In the genomic region with DNA sequence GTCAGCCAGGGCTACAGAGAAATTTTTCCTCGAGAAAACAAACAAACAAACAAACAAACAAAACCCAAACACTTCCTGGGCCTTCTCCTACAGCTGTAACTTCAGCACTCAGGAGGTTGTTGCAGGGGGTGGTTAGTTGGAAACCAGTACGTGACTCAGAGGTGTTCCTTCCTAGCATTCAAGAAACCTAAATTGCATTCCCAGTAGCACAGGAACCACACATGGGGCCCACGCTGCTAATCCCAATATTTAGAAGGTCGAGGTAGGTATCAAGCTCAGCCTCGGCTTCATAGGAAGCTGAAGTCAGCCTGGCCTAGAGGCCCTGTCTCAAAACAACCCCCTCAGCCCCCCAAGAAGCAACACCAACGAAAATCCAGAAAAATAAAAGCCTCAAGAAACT, we compare ENCODE assay signal across 8 mouse cellular contexts. TPM values are rescaled to one million over a fixed set of nuclear protein-coding genes. Genes with fewer than 3 reads are reported as not detected.
DNase-seq lines count a peak whose midpoint lies in the region; ATAC-seq lines count a peak whose summit lies in the region.

No protein-coding gene starts in this region.

- no peaks in the 10 kb centered on the region for H3K9me3 ChIP-seq in lung, embryonic 15.5 days
- no peaks in the 10 kb centered on the region for H3K9me3 ChIP-seq in forebrain, embryonic 10.5 days
- no peaks in the 10 kb centered on the region for H3K9me3 ChIP-seq in limb, embryonic 15.5 days

- H3K36me3 ChIP-seq in lung, embryonic 15.5 days, result peaks cover 25% of the 10 kb centered on the region; the same call in 1 of the 2 replicates
- peaks cover 36% of the 10 kb centered on the region for H3K36me3 ChIP-seq in forebrain, embryonic 10.5 days (replicated peaks)
- H3K36me3 ChIP-seq in limb, embryonic 15.5 days, result peaks cover 28% of the 10 kb centered on the region

- peak overlapping the region; percentile 63 for H3K4me3 ChIP-seq in lung, embryonic 15.5 days
- peak overlapping the region; percentile 86 for H3K4me3 ChIP-seq in forebrain, embryonic 10.5 days
- peak overlapping the region; percentile 84 for H3K4me3 ChIP-seq in limb, embryonic 15.5 days

- H3K9ac ChIP-seq in lung, embryonic 15.5 days, result peak overlapping the region; percentile 79
- H3K9ac ChIP-seq in limb, embryonic 15.5 days, result peak overlapping the region; percentile 81

- peak overlapping the region; percentile 95 for H3K4me2 ChIP-seq in lung, embryonic 15.5 days
- peak overlapping the region; percentile 94 for H3K4me2 ChIP-seq in limb, embryonic 15.5 days

- peak overlapping the region; percentile 98; the same call in 1 of the 2 replicates for H3K27ac ChIP-seq in lung, embryonic 15.5 days
- H3K27ac ChIP-seq in forebrain, embryonic 10.5 days, result peak overlapping the region; percentile 91
- H3K27ac ChIP-seq in limb, embryonic 15.5 days, result no peak overlapping the region; the same call in 1 of the 2 replicates

- ATAC-seq in lung, embryonic 15.5 days (ENCODE audit: borderline replicate concordance, extremely low read depth, low FRiP score, low TSS enrichment), result no peak
- no peak for ATAC-seq in limb, embryonic 15.5 days (ENCODE audit: insufficient number of reproducible peaks, low FRiP score, low TSS enrichment, low read depth)
- ATAC-seq in cerebellum, adult (ENCODE audit: insufficient number of reproducible peaks, low FRiP score, low TSS enrichment), result no peak

- no peak for DNase-seq in lung, postnatal 4 days
- no peak for DNase-seq in forebrain, embryonic 10.5 days (ENCODE audit: extremely low spot score, low spot score)
- peak; percentile 39 for DNase-seq in thymus, postnatal 0 days (ENCODE audit: low spot score)
- no peak for DNase-seq in right cerebral cortex, postnatal 36 days (ENCODE audit: low spot score in 2 of 2)
- no peak for DNase-seq in spleen, adult 18-20 months

- H3K4me1 ChIP-seq in lung, embryonic 15.5 days, result peaks cover 31% of the 10 kb centered on the region
- peaks cover 45% of the 10 kb centered on the region for H3K4me1 ChIP-seq in forebrain, embryonic 10.5 days
- H3K4me1 ChIP-seq in limb, embryonic 15.5 days, result peaks cover 33% of the 10 kb centered on the region

- WGBS in lung, embryonic 15.5 days, result 10% methylated on average over 6 of the region's 6 CpGs
- WGBS in forebrain, embryonic 10.5 days, result 37% methylated on average over 6 of the region's 6 CpGs
- 13% methylated on average over 6 of the region's 6 CpGs for WGBS in limb, embryonic 15.5 days

- H3K27me3 ChIP-seq in lung, embryonic 15.5 days, result no peaks in the 10 kb centered on the region
- H3K27me3 ChIP-seq in forebrain, embryonic 10.5 days (ENCODE audit: poor library complexity, severe bottlenecking), result no peaks in the 10 kb centered on the region
- no peaks in the 10 kb centered on the region for H3K27me3 ChIP-seq in limb, embryonic 15.5 days

RNA-seq across cellular contexts. Expression of gene Ubl5, which starts 1.2 kb away (rescaled TPM):
- polyA plus RNA-seq in lung, embryonic 15.5 days (2015; fragmentation: Nextera tagmentation; extraction: Ambion mirVana), result 369 and 383 TPM in 2 replicates
- polyA plus RNA-seq in forebrain, embryonic 10.5 days (2016; fragmentation: Nextera tagmentation; extraction: Ambion mirVana), result 356 and 383 TPM in 2 replicates
- 332 and 370 TPM in 2 replicates for polyA plus RNA-seq in limb, embryonic 15.5 days (2015; fragmentation: Nextera tagmentation; extraction: Ambion mirVana)
- polyA plus RNA-seq in thymus, postnatal 0 days (2015; fragmentation: Nextera tagmentation; extraction: Ambion mirVana), result 658 and 685 TPM in 2 replicates

RNA-seq across cellular contexts. Expression of gene Fbxl12, which starts 3.1 kb away (rescaled TPM):
- 18.5 and 20.8 TPM in 2 replicates for polyA plus RNA-seq in lung, embryonic 15.5 days (2015; fragmentation: Nextera tagmentation; extraction: Ambion mirVana)
- polyA plus RNA-seq in forebrain, embryonic 10.5 days (2016; fragmentation: Nextera tagmentation; extraction: Ambion mirVana), result 18.4 and 19.0 TPM in 2 replicates
- polyA plus RNA-seq in limb, embryonic 15.5 days (2015; fragmentation: Nextera tagmentation; extraction: Ambion mirVana), result 19.2 and 20.0 TPM in 2 replicates
- polyA plus RNA-seq in thymus, postnatal 0 days (2015; fragmentation: Nextera tagmentation; extraction: Ambion mirVana), result 149 and 159 TPM in 2 replicates

RNA-seq across cellular contexts. Expression of gene Pin1, which starts 10.4 kb away (rescaled TPM):
- polyA plus RNA-seq in lung, embryonic 15.5 days (2015; fragmentation: Nextera tagmentation; extraction: Ambion mirVana), result 51.8 and 54.8 TPM in 2 replicates
- 86.3 and 86.4 TPM in 2 replicates for polyA plus RNA-seq in forebrain, embryonic 10.5 days (2016; fragmentation: Nextera tagmentation; extraction: Ambion mirVana)
- 43.7 and 46.7 TPM in 2 replicates for polyA plus RNA-seq in limb, embryonic 15.5 days (2015; fragmentation: Nextera tagmentation; extraction: Ambion mirVana)
- polyA plus RNA-seq in thymus, postnatal 0 days (2015; fragmentation: Nextera tagmentation; extraction: Ambion mirVana), result 54.9 and 56.7 TPM in 2 replicates
